Mouse (Mus musculus) left cerebral cortex, postnatal 36 days (tissue): ENCODE data around the gene Fbxl4. TPM values are rescaled to one million over a fixed set of nuclear protein-coding genes. Genes with fewer than 3 reads are reported as not detected.
"Not testable (repeated sequence)": the region's sequence is repeated elsewhere in the genome, so short reads cannot be mapped to it uniquely, and the experiment has no call there.

ENCODE experiments used
- DNase-seq, 2 experiments: peaks; one replicate each; pipeline ENCODE4 v3.0.0; 2021 to 2022; ENCODE audit warnings: low spot score in 2 of 2, mixed read lengths in 1 of 2
- intact Hi-C: fragments of 180-260 bp; cut with DNase I; formaldehyde crosslinking; loops from one replicate; pipeline ENCODE4 v1.15.1; 2025
- total RNA-seq, 2 experiments: library from RNA; stranded (reverse); gene quantifications; 2 replicates each; pipeline ENCODE4 v1.2.3; 2021

Gene Fbxl4
- 10 to 100 TPM; 14.0 to 20.8 TPM for total RNA-seq

DNA sequence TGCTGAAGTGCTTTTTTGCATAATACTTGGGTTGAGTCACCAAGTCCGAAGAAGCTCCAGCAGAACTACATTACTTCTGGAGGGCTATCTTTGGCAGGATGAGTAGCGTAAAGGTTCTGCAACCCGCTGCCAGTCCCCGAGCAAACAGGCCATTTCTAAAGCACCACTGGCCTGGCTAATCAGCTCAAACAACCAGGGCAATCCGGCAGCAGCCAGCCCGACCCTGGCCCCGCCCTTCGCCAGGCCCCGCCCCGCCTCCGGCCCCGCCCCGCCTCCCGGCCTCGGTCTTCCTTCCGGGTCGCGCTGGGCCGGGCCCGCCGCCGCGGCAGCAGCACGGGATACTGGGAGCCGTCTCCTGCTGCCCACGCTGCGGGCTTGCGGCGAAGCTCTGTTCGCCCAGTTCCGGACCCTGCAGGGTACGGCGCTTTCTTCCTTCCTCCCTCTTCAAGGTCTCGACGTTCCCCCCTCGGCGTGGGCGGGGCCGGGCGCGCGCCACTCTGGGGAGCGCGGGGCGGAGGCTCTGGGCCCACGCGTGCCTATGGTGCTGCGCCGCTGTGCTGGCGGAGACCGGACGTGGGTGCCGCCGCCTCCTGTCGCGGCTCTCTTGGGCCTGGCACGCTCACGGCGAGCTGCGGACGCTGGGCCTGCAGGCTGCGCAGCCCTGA lies at the start of gene Fbxl4:
Fbxl4 (plus strand) TSS at position 278 of the 665 bp plus-strand sequence.
- intact Hi-C loops: no loop called here
- peak; percentile 87 to 91 for DNase-seq

DNA sequence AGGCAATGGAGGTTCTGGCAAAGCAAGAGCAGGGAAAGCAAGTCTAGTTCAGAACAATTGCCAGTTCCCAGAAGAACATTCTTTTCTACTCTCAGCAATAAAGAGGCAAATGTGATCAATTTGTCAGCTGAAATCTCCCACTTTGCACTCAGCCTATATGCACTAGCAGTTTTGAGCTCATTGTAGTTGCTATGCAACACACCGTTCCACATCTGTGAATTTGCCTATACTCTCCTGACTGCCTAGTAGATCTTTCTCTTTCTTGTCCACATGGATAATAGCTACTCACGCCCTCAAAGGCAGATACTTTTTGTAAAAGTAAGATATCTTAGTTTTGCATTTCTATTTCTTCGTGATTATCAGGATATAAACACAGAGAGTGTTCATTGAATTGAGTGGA lies 42.8 kb upstream of the Fbxl4 start:
- DNase-seq: no peak
- intact Hi-C loops: no loop called here

DNA sequence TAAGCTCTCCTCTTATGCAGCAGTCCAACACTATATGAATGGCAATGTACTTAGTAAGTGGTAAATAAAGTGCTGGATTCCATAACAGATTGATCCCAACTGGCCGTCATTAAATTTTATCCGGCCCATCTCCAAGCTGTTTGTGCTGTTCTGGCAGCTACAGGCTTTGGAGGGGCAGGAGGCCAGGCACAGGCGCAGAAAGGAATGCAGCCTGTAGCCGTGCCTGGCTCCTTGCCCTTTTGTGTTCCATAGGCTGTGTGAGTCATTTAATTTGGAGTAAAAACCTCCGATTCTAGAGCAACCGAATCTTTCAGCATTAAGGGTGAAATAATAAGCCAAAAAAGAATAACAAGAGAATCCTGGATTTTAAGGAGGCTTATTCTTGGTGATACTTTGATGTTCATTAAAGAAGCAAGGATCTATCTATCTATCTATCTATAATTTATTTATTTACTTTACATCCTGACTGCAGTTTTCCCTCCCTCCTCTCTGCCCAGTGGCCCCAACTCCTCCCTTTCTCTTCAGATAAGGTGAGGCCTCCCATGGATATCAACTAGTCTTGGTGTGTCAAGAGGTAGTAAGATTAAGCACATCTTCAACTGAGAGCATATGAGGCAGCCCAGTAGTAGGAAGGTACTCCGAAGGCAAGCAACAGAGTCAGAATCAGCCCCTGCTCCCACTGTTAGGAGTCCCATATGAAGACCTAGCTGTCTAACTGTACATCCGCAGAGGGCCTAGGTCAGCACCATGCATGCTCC lies 14.3 kb upstream of the Fbxl4 start:
- intact Hi-C loops: no loop called here
- no peak for DNase-seq

DNA sequence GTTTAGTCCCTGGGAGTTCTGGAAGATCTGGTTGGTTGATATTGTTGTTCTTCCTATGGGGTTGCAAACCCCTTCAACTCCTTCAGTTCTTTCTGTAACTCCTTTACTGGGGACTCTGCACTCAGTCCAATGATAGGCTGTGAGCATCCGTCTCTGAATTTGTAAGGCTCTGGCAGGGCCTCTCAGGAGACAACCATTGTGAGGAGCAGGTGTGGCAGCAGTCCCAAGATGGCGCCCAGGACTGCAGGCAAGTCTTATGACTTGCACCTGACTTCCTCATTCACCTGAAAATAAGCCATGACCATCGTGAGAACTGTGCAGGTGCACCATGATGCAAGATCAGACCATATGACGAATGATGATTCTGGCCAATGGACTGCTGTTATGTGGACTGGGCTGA lies 8.3 kb upstream of the Fbxl4 start:
- intact Hi-C loops, DNase-seq: not testable (repeated sequence)

DNA sequence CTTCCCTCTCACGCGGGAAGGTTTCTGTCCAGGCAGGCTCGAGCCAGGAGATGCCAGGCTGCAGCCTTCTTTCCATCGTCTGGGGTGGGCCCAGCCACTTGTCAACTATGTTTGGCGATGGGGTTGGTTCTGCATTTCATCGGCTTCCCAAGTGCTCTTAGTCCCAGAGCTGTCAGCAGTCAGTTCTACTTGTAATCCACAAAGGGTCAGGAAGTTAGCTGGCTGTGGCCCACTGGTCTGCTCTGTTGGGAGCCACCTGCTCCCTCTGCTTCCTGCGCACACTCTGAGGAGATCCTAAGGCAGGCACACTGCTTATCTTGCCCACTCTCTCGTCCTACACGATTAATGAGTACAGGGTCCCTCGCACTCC lies 573 bp downstream of the Fbxl4 start:
- no peak for DNase-seq
- intact Hi-C loops: no loop called here

DNA sequence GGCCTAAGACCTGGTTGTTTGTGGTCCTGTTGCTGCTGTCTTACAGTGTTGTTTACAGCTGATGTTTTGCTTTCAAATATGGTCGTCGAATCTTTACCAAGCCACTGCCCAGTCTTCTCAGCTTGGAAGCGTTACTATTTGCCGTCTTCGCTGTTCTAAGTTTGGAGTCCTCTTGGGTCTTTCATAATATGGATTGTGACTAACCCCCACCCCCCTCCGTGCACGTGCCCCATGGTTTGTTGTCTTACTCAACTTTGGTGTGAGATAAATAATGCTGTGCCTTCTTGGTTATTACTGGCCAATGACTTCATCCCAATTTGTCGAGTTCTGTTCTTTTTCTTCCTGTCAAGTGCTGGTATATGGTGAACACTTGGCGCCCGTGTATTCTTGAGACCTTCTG lies 1.1 kb downstream of the Fbxl4 start:
- DNase-seq: no peak
- intact Hi-C loops: no loop called here

DNA sequence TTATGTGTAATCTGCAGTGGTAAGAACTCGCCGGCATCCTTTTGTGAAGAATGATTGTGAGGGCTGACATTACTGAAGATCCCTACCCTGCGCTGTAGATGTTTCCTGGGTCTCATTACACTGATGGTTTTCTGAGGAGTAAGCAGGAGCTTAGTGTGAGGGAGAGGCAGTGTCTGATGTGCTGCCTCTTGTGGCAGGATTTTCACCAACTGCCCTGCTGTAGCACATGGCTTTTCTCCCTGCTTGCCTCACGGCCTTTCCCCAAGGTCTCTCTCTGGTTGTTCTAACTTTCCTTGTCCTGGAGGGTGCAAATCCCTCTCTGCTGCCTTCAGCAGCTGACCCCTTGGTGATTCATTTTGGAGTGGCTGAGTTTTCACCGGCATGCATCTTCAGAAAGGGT lies 10.0 kb downstream of the Fbxl4 start:
- intact Hi-C loops: no loop called here
- DNase-seq: no peak

DNA sequence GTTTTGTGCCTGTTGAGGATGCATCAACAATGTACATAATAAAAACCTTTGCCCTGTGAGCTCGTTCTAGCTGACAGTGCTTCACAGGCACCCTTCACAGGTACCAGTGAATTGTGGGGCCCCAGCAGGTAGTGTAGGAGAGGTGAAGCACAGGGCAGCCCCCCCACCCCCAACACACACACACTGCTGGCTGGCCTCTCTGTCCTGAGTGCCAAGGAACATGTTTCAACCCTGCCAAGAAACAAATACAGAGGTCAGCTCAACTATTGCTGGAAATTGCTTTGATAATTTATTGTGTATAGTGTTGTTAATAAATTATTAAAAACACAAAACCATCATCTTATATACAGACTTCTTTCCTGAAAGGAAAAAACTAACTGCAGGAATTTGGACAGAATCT lies 21.2 kb downstream of the Fbxl4 start:
- no peak for DNase-seq
- intact Hi-C loops: no loop called here

DNA sequence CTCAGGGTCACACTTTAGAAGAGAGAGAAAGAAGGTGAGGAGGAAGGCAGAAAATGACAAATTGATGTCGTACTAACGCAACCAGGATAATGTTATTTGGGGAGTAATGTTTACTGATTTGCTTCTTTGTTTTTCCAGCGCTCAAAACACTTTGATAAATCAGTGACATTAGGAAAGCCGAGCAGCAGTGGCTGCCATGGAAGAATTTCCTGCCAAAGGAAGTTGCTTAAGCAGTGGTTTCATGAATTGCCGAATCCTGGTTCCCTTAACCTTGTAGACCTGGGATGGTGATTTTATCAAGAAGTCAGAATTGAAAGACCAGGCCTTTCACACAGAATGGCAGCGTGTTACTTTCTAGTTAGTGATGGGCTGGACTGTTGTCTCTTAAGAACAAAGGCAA lies 23.3 kb downstream of the Fbxl4 start:
- intact Hi-C loops: no loop called here
- no peak for DNase-seq

DNA sequence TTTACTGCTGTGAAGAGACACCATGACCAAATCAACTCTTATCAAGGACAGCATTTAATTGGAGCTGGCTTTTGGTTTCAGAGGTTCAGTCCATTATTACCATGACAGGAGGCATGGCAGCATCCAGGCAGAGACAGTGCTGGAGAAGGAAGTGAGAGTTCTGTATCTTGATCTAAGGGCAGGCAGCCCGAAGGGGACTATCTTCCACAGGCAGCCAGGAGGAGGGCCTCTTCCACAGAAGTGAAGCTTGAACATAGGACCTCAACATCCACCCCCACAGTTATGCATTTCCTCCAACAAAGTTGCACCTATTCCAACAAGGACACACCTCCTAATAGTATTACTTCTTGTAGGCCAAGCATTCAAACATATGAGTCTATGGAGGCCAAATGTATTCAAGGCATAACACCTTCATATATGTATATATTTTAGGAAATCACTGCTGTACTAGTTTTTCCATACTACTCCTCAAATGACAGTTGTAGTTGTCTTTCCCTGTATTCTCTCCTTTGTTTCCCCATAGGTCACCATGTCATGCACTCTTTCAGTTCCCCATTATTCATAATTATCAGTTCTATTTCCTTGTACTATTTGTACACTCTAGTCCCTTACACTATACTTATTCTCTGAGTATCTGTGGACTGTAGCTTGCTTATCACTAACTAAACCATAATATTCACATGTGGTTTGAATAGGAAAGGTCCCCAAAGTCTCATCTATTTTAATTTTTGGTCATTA lies 26.4 kb downstream of the Fbxl4 start:
- no peak for DNase-seq
- intact Hi-C loops: no loop called here

DNA sequence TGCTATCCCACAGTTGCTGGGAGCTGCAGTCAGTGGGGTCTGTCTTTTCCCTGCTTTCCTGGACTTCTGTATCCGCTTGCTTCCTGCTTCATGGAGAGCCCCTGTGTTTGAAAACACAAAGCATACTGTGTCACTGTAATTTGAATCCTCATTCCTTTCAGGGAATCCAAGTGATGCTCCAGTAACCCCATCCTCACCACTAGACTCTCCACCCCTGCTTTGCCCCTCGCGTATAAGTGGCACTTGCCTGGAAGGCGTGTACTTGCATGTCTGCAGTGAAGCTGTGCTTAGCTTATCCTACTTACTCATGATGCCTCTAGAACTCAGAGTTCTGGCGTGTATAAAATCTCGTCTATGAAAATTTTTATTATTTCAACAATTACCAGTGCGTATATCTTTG lies 32.7 kb downstream of the Fbxl4 start:
- intact Hi-C loops: no loop called here
- no peak for DNase-seq

DNA sequence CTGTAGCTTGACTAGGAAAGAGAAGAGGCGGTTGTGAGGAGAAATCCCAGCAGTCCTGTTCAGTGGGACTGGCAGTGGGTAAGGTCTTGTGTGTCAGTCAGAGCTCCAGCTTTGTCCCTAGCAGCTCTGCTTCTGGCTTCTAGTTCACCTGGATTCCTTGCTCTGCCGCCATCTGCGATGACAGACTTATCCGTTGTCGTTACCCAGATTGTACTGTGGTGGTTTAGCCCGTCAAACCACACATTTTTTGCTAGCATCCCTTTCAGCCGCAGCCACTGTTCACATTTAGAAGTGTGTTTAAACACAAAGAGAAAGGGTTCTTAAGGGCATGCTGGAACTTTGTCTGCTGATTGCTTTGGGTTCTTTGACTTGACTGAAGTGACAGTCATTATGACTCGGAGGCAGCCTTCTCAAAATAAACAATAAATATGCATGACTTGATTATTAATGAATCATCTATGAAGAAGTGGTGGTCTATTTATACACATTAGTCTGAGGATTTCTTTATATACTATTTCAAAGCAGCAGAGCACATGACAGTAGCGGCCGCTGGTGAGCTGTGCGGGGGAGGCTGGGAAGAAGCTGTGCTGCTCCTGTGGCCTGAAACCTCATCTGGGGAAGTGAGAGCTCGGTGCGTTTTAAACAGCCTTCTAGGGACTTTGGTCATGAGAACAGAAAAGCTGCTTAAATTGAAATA lies 35.6 kb downstream of the Fbxl4 start:
- intact Hi-C loops: no loop called here
- DNase-seq: peak in 1 of 2 experiments; percentile 15

DNA sequence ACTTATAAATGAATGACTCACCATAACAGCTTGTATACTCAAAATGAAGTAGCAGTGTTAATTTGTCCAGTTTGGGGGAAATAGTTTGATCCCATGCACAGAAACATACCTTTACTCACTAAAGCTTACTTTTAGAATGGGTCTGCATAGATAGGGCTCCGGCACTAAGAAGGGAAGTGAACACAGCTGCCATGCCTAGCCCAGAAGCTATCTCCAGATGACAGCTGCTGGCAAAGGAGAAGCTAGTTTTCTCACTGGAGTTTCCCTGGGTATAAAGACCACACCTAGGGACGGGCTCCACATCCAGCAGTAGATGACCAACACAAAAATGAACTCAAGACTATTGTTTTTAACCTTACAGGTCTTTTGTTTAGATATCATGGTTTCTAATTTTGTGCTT lies 38.1 kb downstream of the Fbxl4 start:
- DNase-seq: no peak
- intact Hi-C loops: no loop called here

DNA sequence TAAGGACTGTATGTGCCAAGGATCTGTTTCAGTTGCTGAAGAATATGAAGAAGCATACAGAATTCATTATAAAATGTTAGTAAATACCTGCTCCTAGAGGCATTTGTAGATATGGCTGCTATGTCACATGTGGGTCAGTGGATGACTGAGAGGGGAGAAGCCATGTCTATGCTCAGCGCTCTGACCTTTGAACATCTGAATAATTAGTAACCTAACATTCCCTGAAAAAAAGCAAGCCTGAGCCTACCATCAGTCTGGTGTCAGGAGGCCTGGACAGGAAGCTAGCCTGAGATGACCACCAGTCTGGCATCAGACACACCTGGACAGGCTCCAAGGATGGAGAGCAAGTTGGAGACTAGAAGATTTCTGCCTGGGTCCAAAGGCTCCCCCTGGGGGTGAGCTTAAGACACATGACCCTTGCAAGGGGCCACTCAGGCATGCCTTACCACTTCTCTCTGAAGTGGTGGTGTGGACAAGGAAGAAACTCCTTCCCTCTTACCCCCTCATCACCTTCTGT lies 39.2 kb downstream of the Fbxl4 start:
- intact Hi-C loops: no loop called here
- DNase-seq: no peak

DNA sequence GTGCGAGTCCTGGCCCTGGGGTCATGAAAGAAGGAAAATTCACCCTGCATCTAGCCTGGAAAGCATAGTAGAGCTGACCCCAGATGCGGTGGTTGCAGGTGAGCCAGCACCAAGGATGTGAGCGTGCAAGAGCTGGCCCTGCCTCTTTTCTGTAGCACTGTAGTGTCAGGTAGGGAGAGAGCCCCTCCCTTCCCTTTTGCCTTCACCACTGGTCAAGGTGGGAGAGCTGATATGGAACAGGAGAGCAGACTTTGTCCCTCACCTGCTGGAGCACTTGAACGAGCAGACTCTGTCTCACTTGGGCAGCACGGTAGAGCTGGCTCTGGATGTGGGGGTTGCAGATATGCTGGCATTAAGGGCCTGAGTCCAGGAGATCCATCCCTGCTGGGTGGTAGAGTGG lies 39.7 kb downstream of the Fbxl4 start:
- intact Hi-C loops: no loop called here
- no peak for DNase-seq

DNA sequence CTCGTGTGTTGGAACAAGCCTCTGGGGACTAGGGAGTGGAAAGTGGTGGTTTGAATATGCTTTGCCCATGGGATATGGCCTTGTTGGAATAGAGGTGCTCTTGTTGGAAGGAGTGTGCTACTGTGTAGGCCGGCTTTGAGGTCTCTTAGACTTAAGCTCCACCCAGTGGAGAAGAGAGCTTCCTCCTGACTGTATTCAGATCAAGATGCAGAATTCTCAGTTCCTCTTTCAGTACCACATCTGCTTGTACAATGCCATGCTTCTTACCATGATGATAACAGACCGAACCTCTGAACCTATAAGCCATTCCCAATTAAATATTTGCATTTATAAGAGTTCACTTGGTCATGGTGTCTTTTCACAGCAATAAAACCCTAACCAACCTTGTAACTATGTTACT lies 44.7 kb downstream of the Fbxl4 start:
- intact Hi-C loops: no loop called here
- no peak for DNase-seq

DNA sequence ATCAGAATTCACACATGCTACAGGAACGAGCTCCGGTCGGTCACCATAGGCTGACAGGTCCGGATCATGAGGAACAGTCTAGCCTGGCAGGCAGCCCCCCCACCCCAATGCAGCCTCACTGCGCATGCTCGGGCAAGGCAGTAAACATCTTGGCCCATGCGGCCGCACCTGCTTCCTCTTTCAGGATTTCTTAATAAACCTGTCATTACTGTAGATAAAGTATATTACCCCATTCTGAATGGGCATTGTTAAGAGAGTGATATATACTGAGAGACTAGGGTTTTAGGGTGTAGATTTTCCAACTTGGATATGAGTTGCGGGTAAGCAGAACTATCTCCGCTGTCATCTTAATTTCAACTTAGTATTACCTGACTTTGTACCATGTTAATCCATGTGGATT lies 45.6 kb downstream of the Fbxl4 start:
- no peak for DNase-seq
- intact Hi-C loops: no loop called here

DNA sequence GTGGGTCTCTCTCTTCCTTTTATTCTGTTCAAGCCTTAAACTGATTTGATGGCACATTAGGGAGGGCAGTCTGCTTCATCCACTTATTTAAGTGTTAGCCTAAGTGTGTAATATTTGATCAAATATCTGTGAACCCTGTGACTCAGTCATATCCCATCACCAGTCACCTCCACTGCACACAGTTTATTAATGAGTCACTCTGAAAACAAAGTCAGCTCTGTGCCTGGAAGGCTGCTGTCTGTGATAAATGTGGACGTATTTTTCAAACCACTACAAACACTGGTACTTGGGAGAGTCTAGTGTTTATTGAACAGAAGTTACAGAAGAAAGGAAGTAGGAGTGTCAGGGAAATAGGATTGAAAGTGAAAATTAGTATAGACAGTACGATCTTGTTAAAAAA lies 63.3 kb downstream of the Fbxl4 start:
- intact Hi-C loops: no loop called here
- DNase-seq: no peak

DNA sequence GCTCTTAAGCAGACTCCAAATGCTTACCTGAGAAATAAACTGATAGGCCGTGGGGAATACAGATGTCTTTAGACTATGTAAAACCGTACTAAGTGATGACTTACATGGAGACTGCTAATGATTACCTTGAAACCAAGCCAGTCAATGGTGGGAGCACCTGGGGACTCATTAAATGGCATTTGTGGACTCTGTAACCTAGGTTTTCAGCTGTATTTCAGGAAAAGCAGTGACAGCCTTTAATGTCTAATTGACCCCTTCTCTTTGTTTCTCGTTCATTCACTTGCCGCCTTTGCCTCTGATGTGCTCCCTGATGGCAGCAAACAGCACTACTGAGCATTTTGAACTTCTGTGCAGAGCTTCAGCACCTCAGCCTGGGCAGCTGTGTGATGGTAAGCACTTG lies 65.1 kb downstream of the Fbxl4 start:
- DNase-seq: no peak
- intact Hi-C loops: no loop called here

DNA sequence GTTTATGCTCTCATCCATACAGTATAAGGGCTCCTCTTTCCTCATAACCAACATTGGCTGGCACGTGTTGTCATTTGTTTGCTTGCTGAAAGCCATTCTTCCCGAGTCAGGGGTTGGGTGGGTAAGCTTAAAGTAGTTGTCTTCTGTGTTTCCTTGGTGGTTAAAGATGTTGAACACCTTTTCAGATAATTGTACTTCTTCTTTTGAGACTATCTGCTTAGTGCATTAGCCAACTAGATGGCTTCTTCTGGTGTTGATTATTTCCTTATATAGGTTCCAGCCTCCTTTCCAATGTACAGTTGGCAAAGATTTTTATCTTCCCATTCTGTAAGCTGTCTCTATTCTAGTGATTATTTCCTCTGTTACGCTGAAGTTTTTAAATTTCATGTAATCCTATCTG lies 70.8 kb downstream of the Fbxl4 start:
- intact Hi-C loops: no loop called here
- no peak for DNase-seq
